Mouse (Mus musculus) hindbrain, postnatal 0 days (tissue): ENCODE measurements around the gene Arfgap2. TPM values are rescaled to one million over a fixed set of nuclear protein-coding genes. Genes with fewer than 3 reads are reported as not detected.

Experiments used
- ATAC-seq: fragments of 200-750 bp; cut with Nextera tagmentation; 2 replicates; pipeline ENCODE4 v1.8.0; 2017; ENCODE audit warnings: mild to moderate bottlenecking, moderate TSS enrichment, moderate library complexity
- DNase-seq: peaks from one replicate; pipeline ENCODE4 v3.0.0-alpha.2; 2015; ENCODE audit warnings: low spot score
- H3K27ac ChIP-seq: fragments of 300-500 bp; sonication (generic); 2 replicates; pipeline ENCODE4 v1.5.1; 2014; ENCODE audit warnings: mild to moderate bottlenecking
- H3K27me3 ChIP-seq: fragments of 300-500 bp; sonication (generic); 2 replicates; pipeline ENCODE4 v1.6.1; 2014; ENCODE audit warnings: low read length, mixed read lengths; ENCODE audit not compliant: insufficient read depth
- H3K36me3 ChIP-seq: fragments of 300-500 bp; sonication (generic); 2 replicates; pipeline ENCODE4 v1.6.1; 2014; ENCODE audit warnings: low read length, mixed read lengths; ENCODE audit not compliant: insufficient read depth
- H3K4me1 ChIP-seq: fragments of 300-500 bp; sonication (generic); 2 replicates; pipeline ENCODE4 v1.6.1; 2014; ENCODE audit warnings: antibody characterized with exemption, low read length, mixed read lengths; ENCODE audit not compliant: insufficient read depth
- H3K4me2 ChIP-seq: fragments of 300-500 bp; sonication (generic); 2 replicates; pipeline ENCODE4 v1.6.1; 2014; ENCODE audit warnings: low read depth, mild to moderate bottlenecking, low read length, moderate library complexity, mixed read lengths
- H3K4me3 ChIP-seq: fragments of 300-500 bp; sonication (generic); 2 replicates; pipeline ENCODE4 v1.5.1; 2014; ENCODE audit warnings: low read length
- H3K9ac ChIP-seq: fragments of 300-500 bp; sonication (generic); replicated peaks from 2 replicates; pipeline ENCODE4 v1.6.1; 2014; ENCODE audit warnings: mild to moderate bottlenecking, low read length, moderate library complexity, mixed read lengths
- H3K9me3 ChIP-seq: fragments of 300-500 bp; sonication (generic); 2 replicates; pipeline ENCODE4 v1.6.1; 2016; ENCODE audit warnings: low read length, mixed read lengths
- CTCF ChIP-seq: IDR thresholded peaks from 2 replicates; pipeline ENCODE4 v1.5.1; 2016; ENCODE audit warnings: antibody characterized with exemption, control low read depth, low read depth
- WGBS: fragments of 180-500 bp; shearing (Covaris S2); extraction: QIAGEN DNeasy Blood & Tissue Kit; methylation state at CpG from one replicate; pipeline ENCODE4 v1.1.7; 2014; 5-methylcytosine and 5-hydroxymethylcytosine counted together
- polyA plus RNA-seq: library from polyadenylated mRNA; unstranded; fragments of >200 nt; fragmentation: Nextera tagmentation; extraction: Ambion mirVana; gene quantifications from 2 replicates; pipeline ENCODE4 v1.2.1, GENCODE M21; 2015
- total RNA-seq: library from RNA; depleted of rRNA; stranded (reverse); fragments of >200 nt; gene quantifications from 2 replicates; pipeline ENCODE4 v1.2.3, GENCODE M21; 2014

Arfgap2 gene
- total and polyA plus RNA-seq, 2 experiments from 2014 or later = 53.8 to 54.4 TPM

GRCm38 (mm10) chr2:91281366-91281765 lies 16.6 kb downstream of the Arfgap2 start:
- no peaks in the 10 kb centered on the region for H3K9me3 ChIP-seq
- WGBS = 55% methylated on average over 5 of the region's 5 CpGs
- no peak overlapping the region for H3K4me2 ChIP-seq
- no peaks in the 10 kb centered on the region for H3K27me3 ChIP-seq
- H3K4me1 ChIP-seq = peaks cover 3% of the 10 kb centered on the region
- H3K4me3 ChIP-seq = no peak overlapping the region
- H3K27ac ChIP-seq = no peak overlapping the region
- DNase-seq (no peak), ATAC-seq (no peak)
- no peaks in the 10 kb centered on the region; the same call in 1 of the 2 replicates for H3K36me3 ChIP-seq
- no peak for TF ChIP-seq CTCF
- no peak overlapping the region for H3K9ac ChIP-seq

GRCm38 (mm10) chr2:91283972-91284371 lies 19.2 kb downstream of the Arfgap2 start:
- Histone ChIP-seq H3K36me3 (no peaks in the 10 kb centered on the region; the same call in 1 of the 2 replicates), H3K27ac (peak overlapping the region; percentile 72; the same call in 1 of the 2 replicates), H3K9me3 (no peaks in the 10 kb centered on the region), H3K27me3 (no peaks in the 10 kb centered on the region), H3K4me2 (no peak overlapping the region), H3K4me1 (peaks cover 3% of the 10 kb centered on the region), H3K9ac (no peak overlapping the region), H3K4me3 (no peak overlapping the region)
- TF ChIP-seq CTCF = no peak
- no peak for DNase-seq
- WGBS = 70% methylated on average over 3 of the region's 3 CpGs
- ATAC-seq = no peak

GRCm38 (mm10) chr2:91284375-91285199 lies 19.8 kb downstream of the Arfgap2 start:
- Histone ChIP-seq H3K27ac (peak overlapping the region; percentile 72), H3K9ac (no peak overlapping the region; the same call in 1 of the 2 replicates), H3K27me3 (no peaks in the 10 kb centered on the region), H3K4me2 (0 out of 2 replicates have a peak overlapping the region, but pooled peaks have one; percentile 18), H3K4me1 (peaks cover 3% of the 10 kb centered on the region), H3K36me3 (no peaks in the 10 kb centered on the region; the same call in 1 of the 2 replicates), H3K4me3 (no peak overlapping the region), H3K9me3 (no peaks in the 10 kb centered on the region)
- TF ChIP-seq CTCF = no peak
- whole genome bisulfite sequencing = 28% methylated on average over 13 of the region's 13 CpGs
- ATAC-seq = peak; percentile 65
- DNase-seq = peak; percentile 82

- Histone ChIP-seq H3K27ac (no peak overlapping the region), H3K9ac (no peak overlapping the region), H3K4me2 (no peak overlapping the region), H3K9me3 (no peaks in the 10 kb centered on the region), H3K36me3 (no peaks in the 10 kb centered on the region; the same call in 1 of the 2 replicates), H3K4me1 (peaks cover 3% of the 10 kb centered on the region), H3K27me3 (no peaks in the 10 kb centered on the region), H3K4me3 (no peak overlapping the region)
- 13% methylated on average over 7 of the region's 7 CpGs for WGBS
- ATAC-seq = peak; percentile 53; the same call in 1 of the 2 replicates
- TF ChIP-seq CTCF = peak; percentile 92
- peak; percentile 87 for DNase-seq
These were observed 21.2 kb downstream of the Arfgap2 start for GRCm38 (mm10) chr2:91285885-91286505.

DNA sequence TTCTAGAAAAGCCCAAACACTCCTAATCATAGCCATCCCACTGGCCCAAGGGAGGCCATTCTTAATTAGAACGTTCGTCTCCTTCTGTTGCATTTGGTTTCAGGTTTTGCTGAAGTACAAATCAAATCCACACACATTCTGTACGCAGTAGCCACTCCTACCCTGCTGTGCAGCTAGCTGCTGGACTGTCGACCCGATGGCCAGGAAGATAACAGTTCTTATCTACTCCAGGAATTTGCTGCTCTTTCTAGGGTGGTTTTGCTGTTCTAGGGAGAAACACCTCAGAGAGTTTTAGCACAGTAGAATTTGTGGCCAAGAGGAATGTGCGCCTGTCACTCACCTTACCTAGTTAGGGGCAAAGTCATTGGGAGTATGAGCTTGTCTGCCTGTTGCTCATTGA lies 22.8 kb downstream of the Arfgap2 start:
- H3K4me3 ChIP-seq = no peak overlapping the region

DNA sequence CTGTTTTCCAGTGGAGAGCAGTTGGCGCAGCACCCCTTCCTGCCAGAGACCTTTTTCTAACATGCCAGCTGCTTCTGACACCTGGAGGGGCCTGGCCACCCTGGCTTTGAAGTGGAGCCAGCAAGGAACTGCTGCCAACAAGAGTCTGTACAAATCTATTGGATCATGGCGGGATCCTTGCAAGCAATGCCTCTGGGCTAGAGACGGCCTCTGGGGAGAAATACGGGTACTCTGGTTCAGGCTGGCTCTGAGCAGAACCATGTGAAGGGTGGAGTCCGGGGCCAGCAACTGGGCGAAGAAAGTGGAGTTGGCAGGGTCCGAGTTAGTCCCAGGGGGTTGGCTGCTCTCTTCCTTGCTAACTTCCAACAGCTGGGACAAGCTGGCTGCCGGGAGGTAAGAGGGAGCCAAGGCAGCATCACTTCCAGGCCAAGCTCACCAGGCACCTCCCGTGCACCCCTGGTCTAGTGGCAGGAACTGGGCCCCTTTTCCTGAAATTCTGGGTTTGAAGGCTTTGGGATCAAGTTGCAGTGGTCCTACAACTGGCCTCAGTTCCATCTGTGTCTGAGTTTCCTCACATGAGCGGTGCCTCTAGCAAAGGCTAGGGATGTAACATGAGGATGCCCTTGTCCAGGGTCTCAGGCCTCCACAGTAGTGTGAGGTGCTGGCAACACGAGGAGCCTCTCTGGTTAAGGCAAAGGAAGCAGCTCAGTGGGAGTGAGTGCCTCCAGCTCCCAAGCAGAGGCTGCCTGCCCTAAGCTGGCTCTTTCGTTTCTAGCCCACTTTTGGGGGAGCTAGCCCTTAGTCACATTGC lies 26.6 kb downstream of the Arfgap2 start:
- 50% methylated on average over 12 of the region's 12 CpGs for WGBS
- ATAC-seq (peak; percentile 83), DNase-seq (peak; percentile 67)
- Histone ChIP-seq H3K36me3 (no peaks in the 10 kb centered on the region), H3K9ac (no peak overlapping the region), H3K4me3 (no peak overlapping the region), H3K9me3 (no peaks in the 10 kb centered on the region), H3K27me3 (no peaks in the 10 kb centered on the region), H3K4me1 (no peaks in the 10 kb centered on the region), H3K4me2 (no peak overlapping the region), H3K27ac (no peak overlapping the region)
- TF ChIP-seq CTCF = no peak

More for the DNA sequence above, 22.8 kb downstream of the Arfgap2 start:
- 79% methylated on average over 6 of the region's 6 CpGs for WGBS
- no peaks in the 10 kb centered on the region for H3K36me3 ChIP-seq
- H3K4me1 ChIP-seq = peaks cover 3% of the 10 kb centered on the region
- no peak for ATAC-seq
- no peaks in the 10 kb centered on the region for H3K9me3 ChIP-seq
- H3K27me3 ChIP-seq = no peaks in the 10 kb centered on the region
- no peak for TF ChIP-seq CTCF
- H3K27ac ChIP-seq = no peak overlapping the region
- no peak for DNase-seq
- H3K9ac ChIP-seq = no peak overlapping the region
- no peak overlapping the region for H3K4me2 ChIP-seq
